Mouse (Mus musculus): ENCODE measurements at regions not wholly inside any gene's neighbourhood (a gene's known extent, or its start where the extent isn't known, plus 50 kb on each side); places are given as distances from the start of the nearest gene placed in this dataset.

DNA sequence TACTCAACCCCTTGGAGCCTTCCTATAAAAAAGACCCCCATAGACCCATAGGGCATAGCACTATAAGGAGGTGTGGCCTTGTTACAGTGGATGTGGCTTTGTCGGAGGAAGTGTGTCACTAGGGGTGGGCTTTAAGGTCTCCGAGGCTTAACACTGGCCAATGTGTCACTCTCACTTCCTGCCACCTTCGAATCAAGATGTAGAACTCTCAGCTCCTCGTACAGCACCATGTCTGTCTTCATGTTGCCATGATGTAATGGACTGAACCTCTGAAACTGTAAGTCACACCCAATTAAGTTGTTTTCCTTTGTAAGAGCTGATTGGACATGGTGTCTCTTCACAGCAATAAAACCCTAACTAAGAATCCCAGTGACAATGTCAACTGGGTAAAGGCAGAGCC lies 69.6 kb downstream of the Psmg1 start:
- H3K36me3 ChIP-seq (ENCODE audit: insufficient read depth, low read length) = no peaks in the 10 kb centered on the region
- no peak for DNase-seq (ENCODE audit: low spot score)
- no peaks in the 10 kb centered on the region for H3K9me3 ChIP-seq (replicated peaks; ENCODE audit: low read length)
- no peaks in the 10 kb centered on the region for H3K4me1 ChIP-seq (replicated peaks; ENCODE audit: insufficient read depth, low read length)
- no peak overlapping the region for H3K9ac ChIP-seq (ENCODE audit: low read depth, low read length)
- no peak for ATAC-seq (replicated peaks; ENCODE audit: low FRiP score, low read depth)
- WGBS = 67% methylated on average over 4 of the region's 4 CpGs
- H3K4me3 ChIP-seq (replicated peaks; ENCODE audit: low read depth, low read length) = no peak overlapping the region
- H3K27me3 ChIP-seq (ENCODE audit: insufficient read depth, low read length) = no peaks in the 10 kb centered on the region
- no peak overlapping the region for H3K4me2 ChIP-seq (ENCODE audit: low read length)
- no peak overlapping the region for H3K27ac ChIP-seq
- no peak for TF ChIP-seq CTCF (IDR thresholded peaks at IDR 0.05; ENCODE audit: low read depth)

DNA sequence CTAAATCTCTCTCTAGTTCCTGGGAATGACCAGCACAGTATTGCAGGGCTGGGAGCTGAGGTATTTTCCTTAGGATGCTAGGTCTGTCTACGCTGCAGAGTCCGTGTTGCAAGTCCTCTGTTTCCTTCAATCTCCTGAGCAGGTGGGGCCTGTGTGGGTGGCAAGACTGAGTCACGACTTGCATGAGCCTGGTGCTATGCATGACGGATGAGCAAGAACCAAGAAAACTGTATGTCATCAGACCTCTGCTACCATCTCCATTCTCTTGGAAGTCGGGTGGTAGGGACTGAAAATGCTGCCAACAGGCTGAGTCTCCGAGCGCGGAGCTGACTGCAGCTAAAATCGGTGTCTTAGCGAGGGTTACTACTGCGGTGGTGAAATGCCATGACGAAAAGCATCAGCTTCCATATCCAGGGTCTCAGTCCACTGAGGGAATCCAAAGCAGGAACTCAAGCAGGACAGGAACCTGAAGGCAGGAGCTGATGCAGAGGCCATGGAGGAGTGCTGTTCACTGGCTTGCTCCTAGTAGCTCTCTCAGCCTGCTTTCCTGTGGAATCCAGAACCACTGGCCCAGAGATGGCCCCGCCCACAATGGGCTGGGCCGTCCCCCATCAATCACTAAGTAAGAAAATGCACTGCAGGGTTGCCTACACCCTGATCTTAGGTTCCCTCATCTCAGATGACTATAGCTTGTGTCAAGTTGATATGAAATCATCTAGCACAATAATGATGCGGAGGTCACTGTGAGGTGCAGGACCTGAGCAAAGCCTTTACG lies 71.9 kb downstream of the Psmg1 start:
- Histone ChIP-seq H3K9me3 (replicated peaks; ENCODE audit: low read length) (no peaks in the 10 kb centered on the region), H3K27me3 (ENCODE audit: insufficient read depth, low read length) (no peaks in the 10 kb centered on the region), H3K36me3 (ENCODE audit: insufficient read depth, low read length) (no peaks in the 10 kb centered on the region), H3K4me1 (replicated peaks; ENCODE audit: insufficient read depth, low read length) (no peaks in the 10 kb centered on the region), H3K4me3 (replicated peaks; ENCODE audit: low read depth, low read length) (no peak overlapping the region), H3K4me2 (ENCODE audit: low read length) (no peak overlapping the region), H3K27ac (no peak overlapping the region), H3K9ac (ENCODE audit: low read depth, low read length) (no peak overlapping the region)
- TF ChIP-seq CTCF (IDR thresholded peaks at IDR 0.05; ENCODE audit: low read depth) = no peak
- no peak for DNase-seq (ENCODE audit: low spot score)
- no peak for ATAC-seq (replicated peaks; ENCODE audit: low FRiP score, low read depth)
- WGBS = 90% methylated on average over 16 of the region's 16 CpGs

DNA sequence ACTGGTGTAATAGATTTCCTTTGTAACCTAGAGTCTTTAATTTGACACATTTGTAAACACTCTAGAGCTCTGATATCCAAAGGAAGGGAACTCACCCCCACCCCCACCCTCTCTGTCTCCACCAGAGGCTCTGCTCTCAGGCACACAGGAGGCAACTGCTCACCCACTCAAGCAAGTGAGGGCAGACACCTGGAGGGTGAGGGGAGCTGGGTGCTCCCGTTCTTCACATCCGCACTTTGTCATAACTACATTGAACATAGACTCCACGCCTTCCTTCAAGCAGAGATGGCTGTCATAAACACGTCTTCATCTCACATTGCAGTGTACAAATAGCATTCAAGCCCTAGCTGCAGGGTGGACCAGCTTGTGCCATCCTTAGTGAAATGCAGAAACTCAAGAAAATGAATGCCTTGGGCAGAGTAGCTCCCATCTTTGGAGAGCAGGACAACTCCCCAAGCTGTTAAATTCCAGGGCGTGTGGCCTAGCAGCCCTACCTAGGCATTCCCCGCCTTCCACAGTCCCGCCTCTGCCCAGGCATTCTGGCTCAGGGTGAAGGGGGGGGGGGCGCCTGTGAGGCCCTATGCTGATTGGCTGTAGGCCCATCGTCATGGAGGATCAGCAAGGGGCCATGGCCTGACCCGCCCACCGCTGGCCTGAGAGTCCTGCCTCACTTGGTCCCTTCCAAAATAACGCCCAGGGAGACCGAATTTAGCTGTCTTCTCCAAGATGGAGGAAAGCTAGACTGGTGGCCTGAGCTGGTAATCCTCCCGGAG lies 72.9 kb downstream of the Psmg1 start:
- Histone ChIP-seq H3K4me1 (replicated peaks; ENCODE audit: insufficient read depth, low read length) (no peaks in the 10 kb centered on the region), H3K36me3 (ENCODE audit: insufficient read depth, low read length) (no peaks in the 10 kb centered on the region), H3K27me3 (ENCODE audit: insufficient read depth, low read length) (no peaks in the 10 kb centered on the region), H3K4me2 (ENCODE audit: low read length) (no peak overlapping the region), H3K9me3 (replicated peaks; ENCODE audit: low read length) (no peaks in the 10 kb centered on the region), H3K4me3 (replicated peaks; ENCODE audit: low read depth, low read length) (no peak overlapping the region), H3K27ac (no peak overlapping the region), H3K9ac (ENCODE audit: low read depth, low read length) (no peak overlapping the region)
- DNase-seq (ENCODE audit: low spot score) (no peak), ATAC-seq (replicated peaks; ENCODE audit: low FRiP score, low read depth) (no peak)
- no peak for TF ChIP-seq CTCF (IDR thresholded peaks at IDR 0.05; ENCODE audit: low read depth)
- WGBS = 79% methylated on average over 13 of the region's 14 CpGs

- DNase-seq (ENCODE audit: low spot score) (no peak), ATAC-seq (replicated peaks; ENCODE audit: low FRiP score, low read depth) (no peak)
- Histone ChIP-seq H3K36me3 (ENCODE audit: insufficient read depth, low read length) (no peaks in the 10 kb centered on the region), H3K9ac (ENCODE audit: low read depth, low read length) (no peak overlapping the region), H3K27ac (no peak overlapping the region), H3K27me3 (ENCODE audit: insufficient read depth, low read length) (no peaks in the 10 kb centered on the region), H3K4me1 (replicated peaks; ENCODE audit: insufficient read depth, low read length) (no peaks in the 10 kb centered on the region), H3K4me2 (ENCODE audit: low read length) (no peak overlapping the region), H3K4me3 (replicated peaks; ENCODE audit: low read depth, low read length) (no peak overlapping the region), H3K9me3 (replicated peaks; ENCODE audit: low read length) (no peaks in the 10 kb centered on the region)
- no peak for TF ChIP-seq CTCF (IDR thresholded peaks at IDR 0.05; ENCODE audit: low read depth)
- WGBS = 82% methylated on average over 5 of the region's 5 CpGs
Measured at GRCm38 (mm10) chr16:95913879-95914278, 76.9 kb downstream of the Psmg1 start.

DNA sequence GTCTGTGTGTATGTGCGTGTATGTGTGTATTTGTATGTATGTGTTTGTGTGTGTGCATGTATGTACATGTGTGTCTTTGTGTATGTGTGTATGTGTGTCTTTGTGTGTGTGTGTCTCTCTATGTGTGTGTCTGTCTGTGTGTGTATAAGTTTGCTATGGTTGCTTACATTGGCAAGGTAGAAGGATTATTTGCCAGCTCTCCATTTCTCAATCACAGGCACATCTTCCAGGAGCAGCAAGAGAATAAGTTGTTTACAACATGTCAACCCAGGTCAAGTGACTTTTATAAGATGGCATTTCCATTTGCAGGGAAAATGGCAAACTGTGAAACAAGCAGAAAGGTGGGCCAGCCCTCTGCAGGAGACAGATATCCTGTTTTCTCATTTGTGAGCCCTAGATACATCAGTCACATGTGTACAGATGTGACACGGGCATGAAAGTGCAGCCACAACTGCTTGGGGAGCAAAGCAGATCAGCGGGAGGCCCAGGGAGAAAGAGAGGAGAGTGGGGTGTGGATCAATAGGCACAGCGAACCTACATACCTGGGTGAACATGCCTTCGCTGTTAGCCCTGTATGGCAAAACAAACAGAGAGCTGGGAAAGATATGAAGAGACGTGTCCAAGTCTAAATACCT lies 86.1 kb downstream of the Psmg1 start:
- no peaks in the 10 kb centered on the region for H3K9me3 ChIP-seq (replicated peaks; ENCODE audit: low read length)
- no peak for ATAC-seq (replicated peaks; ENCODE audit: low FRiP score, low read depth)
- no peak for DNase-seq (ENCODE audit: low spot score)
- no peak overlapping the region for H3K27ac ChIP-seq
- no peak overlapping the region for H3K4me3 ChIP-seq (replicated peaks; ENCODE audit: low read depth, low read length)
- TF ChIP-seq CTCF (IDR thresholded peaks at IDR 0.05; ENCODE audit: low read depth) = no peak
- no peaks in the 10 kb centered on the region for H3K4me1 ChIP-seq (replicated peaks; ENCODE audit: insufficient read depth, low read length)
- WGBS = 83% methylated on average over 6 of the region's 6 CpGs
- H3K27me3 ChIP-seq (ENCODE audit: insufficient read depth, low read length) = no peaks in the 10 kb centered on the region
- no peak overlapping the region for H3K9ac ChIP-seq (ENCODE audit: low read depth, low read length)
- no peak overlapping the region for H3K4me2 ChIP-seq (ENCODE audit: low read length)
- H3K36me3 ChIP-seq (ENCODE audit: insufficient read depth, low read length) = no peaks in the 10 kb centered on the region

DNA sequence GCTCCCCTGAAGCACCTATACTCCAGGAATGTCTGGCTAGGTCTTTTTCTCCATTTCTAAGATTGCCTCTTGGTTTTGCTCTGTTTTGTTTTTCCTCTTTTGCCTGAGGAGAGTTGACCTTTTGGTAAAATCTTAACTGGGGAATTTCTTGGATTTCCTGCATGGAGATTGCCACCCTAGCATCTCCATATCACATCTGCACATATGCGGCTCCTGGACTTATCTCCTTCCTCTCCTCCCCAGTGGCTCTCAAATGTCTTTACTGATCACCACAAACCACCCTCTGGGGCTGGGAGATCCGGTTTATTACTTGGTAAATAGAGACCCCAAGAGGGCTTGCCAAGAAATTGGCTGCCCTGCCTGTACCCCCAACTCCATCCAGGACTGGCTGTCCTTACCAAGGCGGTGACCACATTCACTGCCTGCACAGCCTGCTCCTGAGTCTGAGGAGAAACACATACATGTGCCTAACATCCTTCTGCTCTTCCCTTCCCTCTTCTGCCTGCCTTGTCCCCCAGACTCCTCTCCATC lies 87.3 kb downstream of the Psmg1 start:
- peak; percentile 37 for DNase-seq (ENCODE audit: low spot score)
- no peak for ATAC-seq (replicated peaks; ENCODE audit: low FRiP score, low read depth)
- Histone ChIP-seq H3K36me3 (ENCODE audit: insufficient read depth, low read length) (no peaks in the 10 kb centered on the region), H3K4me1 (replicated peaks; ENCODE audit: insufficient read depth, low read length) (no peaks in the 10 kb centered on the region), H3K9ac (ENCODE audit: low read depth, low read length) (no peak overlapping the region), H3K27ac (no peak overlapping the region), H3K9me3 (replicated peaks; ENCODE audit: low read length) (no peaks in the 10 kb centered on the region), H3K27me3 (ENCODE audit: insufficient read depth, low read length) (no peaks in the 10 kb centered on the region), H3K4me2 (ENCODE audit: low read length) (no peak overlapping the region), H3K4me3 (replicated peaks; ENCODE audit: low read depth, low read length) (no peak overlapping the region)
- no peak for TF ChIP-seq CTCF (IDR thresholded peaks at IDR 0.05; ENCODE audit: low read depth)
- 48% methylated on average over 3 of the region's 3 CpGs for WGBS

Measured in kidney, postnatal 0 days (tissue).